Mouse (Mus musculus): ENCODE data around the gene Gm20388. TPM values are rescaled to one million over a fixed set of nuclear protein-coding genes. Genes with fewer than 3 reads are reported as not detected.

The Gm20388 gene
- polyA plus RNA-seq, 1 experiment from 2014 or later = not detected

GRCm38 (mm10) chr8:122001339-122002115, 2090.9 kb downstream of the Gm20388 start:
- no peak overlapping the region for H3K4me2 ChIP-seq (ENCODE audit: low read length)

GRCm38 (mm10) chr8:122003646-122004045, 2093.0 kb downstream of the Gm20388 start:
- no peak for ATAC-seq (ENCODE audit: insufficient number of reproducible peaks, insufficient read depth, low FRiP score, low read depth)
- Histone ChIP-seq H3K36me3 (ENCODE audit: control insufficient read depth, insufficient read depth, low read length) (peaks cover 86% of the 10 kb centered on the region), H3K9me3 (ENCODE audit: control insufficient read depth, low read length) (no peaks in the 10 kb centered on the region), H3K4me2 (ENCODE audit: low read length) (no peak overlapping the region), H3K9ac (ENCODE audit: low read length) (no peak overlapping the region), H3K4me3 (ENCODE audit: control insufficient read depth in 1 of 2, insufficient read depth in 1 of 2, low read depth in 1 of 2, low read length in 2 of 2) (no peak overlapping the region), H3K4me1 (ENCODE audit: control insufficient read depth in 2 of 2, insufficient read depth in 2 of 2, low read length in 2 of 2) (peaks cover 3% of the 10 kb centered on the region in 2 experiments; a peak in 2 of 4 replicates), H3K27me3 (ENCODE audit: control insufficient read depth, insufficient read depth, low read length) (no peaks in the 10 kb centered on the region), H3K27ac (replicated peaks in 1 of 2; ENCODE audit: control insufficient read depth in 1 of 2, insufficient read depth in 1 of 2, low read depth in 2 of 2, low read length in 2 of 2) (no peak overlapping the region)
- 75% methylated on average over 8 of the region's 8 CpGs for WGBS

More at GRCm38 (mm10) chr8:122001339-122002115, 2090.9 kb downstream of the Gm20388 start:
- Histone ChIP-seq H3K4me1 (ENCODE audit: control insufficient read depth in 2 of 2, insufficient read depth in 2 of 2, low read length in 2 of 2) (no peaks in the 10 kb centered on the region), H3K27ac (replicated peaks in 1 of 2; ENCODE audit: control insufficient read depth in 1 of 2, insufficient read depth in 1 of 2, low read depth in 2 of 2, low read length in 2 of 2) (no peak overlapping the region), H3K9ac (ENCODE audit: low read length) (no peak overlapping the region), H3K4me3 (ENCODE audit: control insufficient read depth in 1 of 2, insufficient read depth in 1 of 2, low read depth in 1 of 2, low read length in 2 of 2) (no peak overlapping the region), H3K36me3 (ENCODE audit: control insufficient read depth, insufficient read depth, low read length) (peaks cover 87% of the 10 kb centered on the region), H3K27me3 (ENCODE audit: control insufficient read depth, insufficient read depth, low read length) (no peaks in the 10 kb centered on the region), H3K9me3 (ENCODE audit: control insufficient read depth, low read length) (no peaks in the 10 kb centered on the region)
- WGBS = 77% methylated on average over 15 of the region's 15 CpGs
- ATAC-seq (ENCODE audit: insufficient number of reproducible peaks, insufficient read depth, low FRiP score, low read depth) = no peak

- Histone ChIP-seq H3K36me3 (ENCODE audit: control insufficient read depth, insufficient read depth, low read length) (peaks cover 86% of the 10 kb centered on the region), H3K27me3 (ENCODE audit: control insufficient read depth, insufficient read depth, low read length) (no peaks in the 10 kb centered on the region), H3K9ac (ENCODE audit: low read length) (no peak overlapping the region), H3K4me3 (ENCODE audit: control insufficient read depth in 1 of 2, insufficient read depth in 1 of 2, low read depth in 1 of 2, low read length in 2 of 2) (no peak overlapping the region), H3K27ac (replicated peaks in 1 of 2; ENCODE audit: control insufficient read depth in 1 of 2, insufficient read depth in 1 of 2, low read depth in 2 of 2, low read length in 2 of 2) (no peak overlapping the region), H3K9me3 (ENCODE audit: control insufficient read depth, low read length) (no peaks in the 10 kb centered on the region), H3K4me1 (ENCODE audit: control insufficient read depth in 2 of 2, insufficient read depth in 2 of 2, low read length in 2 of 2) (peaks cover 3 to 5% of the 10 kb centered on the region in 2 experiments; a peak in 2 of 4 replicates), H3K4me2 (ENCODE audit: low read length) (no peak overlapping the region)
- ATAC-seq (ENCODE audit: insufficient number of reproducible peaks, insufficient read depth, low FRiP score, low read depth) = no peak
- WGBS = 88% methylated on average over 5 of the region's 5 CpGs
These were observed 2093.5 kb downstream of the Gm20388 start for GRCm38 (mm10) chr8:122004131-122004530.

- H3K4me2 ChIP-seq (ENCODE audit: low read length) = no peak overlapping the region
- no peaks in the 10 kb centered on the region for H3K27me3 ChIP-seq (ENCODE audit: control insufficient read depth, insufficient read depth, low read length)
- H3K9me3 ChIP-seq (ENCODE audit: control insufficient read depth, low read length) = no peaks in the 10 kb centered on the region
- no peak overlapping the region for H3K9ac ChIP-seq (ENCODE audit: low read length)
- peaks cover 79% of the 10 kb centered on the region for H3K36me3 ChIP-seq (ENCODE audit: control insufficient read depth, insufficient read depth, low read length)
- no peak for ATAC-seq (ENCODE audit: insufficient number of reproducible peaks, insufficient read depth, low FRiP score, low read depth)
- peaks cover 8 to 9% of the 10 kb centered on the region in 2 experiments for H3K4me1 ChIP-seq (ENCODE audit: control insufficient read depth in 2 of 2, insufficient read depth in 2 of 2, low read length in 2 of 2)
- H3K4me3 ChIP-seq (ENCODE audit: control insufficient read depth in 1 of 2, insufficient read depth in 1 of 2, low read depth in 1 of 2, low read length in 2 of 2) = no peak overlapping the region
- WGBS = 89% methylated on average over 25 of the region's 25 CpGs
- H3K27ac ChIP-seq (replicated peaks in 1 of 2; ENCODE audit: control insufficient read depth in 1 of 2, insufficient read depth in 1 of 2, low read depth in 2 of 2, low read length in 2 of 2) = no peak overlapping the region
These were observed 2095.0 kb downstream of the Gm20388 start for GRCm38 (mm10) chr8:122005422-122006204.

GRCm38 (mm10) chr8:122006688-122007484, 2096.2 kb downstream of the Gm20388 start:
- no peaks in the 10 kb centered on the region for H3K27me3 ChIP-seq (ENCODE audit: control insufficient read depth, insufficient read depth, low read length)
- H3K9me3 ChIP-seq (ENCODE audit: control insufficient read depth, low read length) = no peaks in the 10 kb centered on the region
- no peak overlapping the region for H3K9ac ChIP-seq (ENCODE audit: low read length)
- no peak overlapping the region for H3K4me3 ChIP-seq (ENCODE audit: control insufficient read depth in 1 of 2, insufficient read depth in 1 of 2, low read depth in 1 of 2, low read length in 2 of 2)
- no peak for ATAC-seq (ENCODE audit: insufficient number of reproducible peaks, insufficient read depth, low FRiP score, low read depth)
- H3K27ac ChIP-seq (replicated peaks in 1 of 2; ENCODE audit: control insufficient read depth in 1 of 2, insufficient read depth in 1 of 2, low read depth in 2 of 2, low read length in 2 of 2) = no peak overlapping the region
- no peak overlapping the region for H3K4me2 ChIP-seq (ENCODE audit: low read length)
- 86% methylated on average over 13 of the region's 13 CpGs for WGBS
- H3K36me3 ChIP-seq (ENCODE audit: control insufficient read depth, insufficient read depth, low read length) = peaks cover 67% of the 10 kb centered on the region
- H3K4me1 ChIP-seq (ENCODE audit: control insufficient read depth in 2 of 2, insufficient read depth in 2 of 2, low read length in 2 of 2) = peaks cover 11 to 16% of the 10 kb centered on the region in 2 experiments

- H3K4me1 ChIP-seq (ENCODE audit: control insufficient read depth in 2 of 2, insufficient read depth in 2 of 2, low read length in 2 of 2) = peaks cover 11 to 16% of the 10 kb centered on the region in 2 experiments
- no peaks in the 10 kb centered on the region for H3K9me3 ChIP-seq (ENCODE audit: control insufficient read depth, low read length)
- H3K27ac ChIP-seq (replicated peaks in 1 of 2; ENCODE audit: control insufficient read depth in 1 of 2, insufficient read depth in 1 of 2, low read depth in 2 of 2, low read length in 2 of 2) = no peak overlapping the region
- 82% methylated on average over 5 of the region's 5 CpGs for WGBS
- ATAC-seq (ENCODE audit: insufficient number of reproducible peaks, insufficient read depth, low FRiP score, low read depth) = no peak
- no peaks in the 10 kb centered on the region for H3K27me3 ChIP-seq (ENCODE audit: control insufficient read depth, insufficient read depth, low read length)
- H3K9ac ChIP-seq (ENCODE audit: low read length) = no peak overlapping the region
- no peak overlapping the region for H3K4me2 ChIP-seq (ENCODE audit: low read length)
- no peak overlapping the region for H3K4me3 ChIP-seq (ENCODE audit: control insufficient read depth in 1 of 2, insufficient read depth in 1 of 2, low read depth in 1 of 2, low read length in 2 of 2)
- H3K36me3 ChIP-seq (ENCODE audit: control insufficient read depth, insufficient read depth, low read length) = peaks cover 56% of the 10 kb centered on the region
These were observed 2097.8 kb downstream of the Gm20388 start for GRCm38 (mm10) chr8:122008395-122008794.

- Histone ChIP-seq H3K9me3 (ENCODE audit: control insufficient read depth, low read length) (no peaks in the 10 kb centered on the region), H3K4me1 (ENCODE audit: control insufficient read depth in 2 of 2, insufficient read depth in 2 of 2, low read length in 2 of 2) (peaks cover 21 to 29% of the 10 kb centered on the region in 2 experiments), H3K27ac (replicated peaks in 1 of 2; ENCODE audit: control insufficient read depth in 1 of 2, insufficient read depth in 1 of 2, low read depth in 2 of 2, low read length in 2 of 2) (no peak overlapping the region), H3K36me3 (ENCODE audit: control insufficient read depth, insufficient read depth, low read length) (peaks cover 43% of the 10 kb centered on the region), H3K27me3 (ENCODE audit: control insufficient read depth, insufficient read depth, low read length) (no peaks in the 10 kb centered on the region), H3K4me2 (ENCODE audit: low read length) (no peak overlapping the region), H3K4me3 (ENCODE audit: control insufficient read depth in 1 of 2, insufficient read depth in 1 of 2, low read depth in 1 of 2, low read length in 2 of 2) (no peak overlapping the region), H3K9ac (ENCODE audit: low read length) (no peak overlapping the region)
- 32% methylated on average over 5 of the region's 5 CpGs for WGBS
- no peak for ATAC-seq (ENCODE audit: insufficient number of reproducible peaks, insufficient read depth, low FRiP score, low read depth)
These were observed 2100.0 kb downstream of the Gm20388 start for GRCm38 (mm10) chr8:122010638-122011037.

Data from heart, embryonic 14.5 days (tissue).